Mouse (Mus musculus): ENCODE data around the gene Inpp5d. TPM values are rescaled to one million over a fixed set of nuclear protein-coding genes. Genes with fewer than 3 reads are reported as not detected.
A peak's percentile ranks its signal among the peaks of the same experiment; 100 is the strongest.

The Inpp5d gene
- total RNA-seq, 4 experiments from 2014 or later, result 1.8 to 3.9 (median 2.6) TPM

DNA sequence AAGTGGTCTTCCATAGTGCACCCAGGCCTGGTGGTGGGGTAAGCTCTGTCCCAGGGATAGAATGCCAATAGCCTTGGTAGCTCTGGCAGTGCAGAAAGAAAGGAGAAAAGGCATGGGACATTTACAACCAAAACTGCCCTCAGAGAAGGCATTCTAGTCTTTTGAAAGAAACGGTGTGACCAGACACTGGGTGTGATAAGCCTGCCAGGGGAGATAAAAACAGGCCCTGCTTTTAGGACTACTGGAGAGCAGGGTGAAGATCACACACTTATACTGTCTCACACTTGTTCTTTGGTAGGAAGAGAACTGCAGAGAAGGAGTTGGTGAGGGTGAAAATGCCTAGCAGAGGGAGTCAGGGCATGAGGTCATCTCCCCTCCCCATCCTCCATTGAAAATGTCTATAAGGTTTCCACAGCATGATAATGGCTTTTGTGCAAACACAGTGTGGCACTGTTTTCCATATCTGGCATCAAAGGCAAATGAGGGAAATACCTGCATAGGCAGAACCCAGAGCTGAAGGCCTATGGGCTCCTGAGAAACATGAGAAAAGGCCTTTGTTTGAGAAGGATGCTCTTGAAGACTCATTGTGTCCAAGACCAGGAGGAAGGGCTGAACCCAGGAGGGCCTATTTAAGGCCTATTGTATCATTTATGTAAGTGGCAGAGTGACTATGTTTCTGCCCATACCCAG lies 4.0 kb downstream of the Inpp5d start:
- DNase-seq (ENCODE audit: low spot score in 2 of 2), result no peak

DNA sequence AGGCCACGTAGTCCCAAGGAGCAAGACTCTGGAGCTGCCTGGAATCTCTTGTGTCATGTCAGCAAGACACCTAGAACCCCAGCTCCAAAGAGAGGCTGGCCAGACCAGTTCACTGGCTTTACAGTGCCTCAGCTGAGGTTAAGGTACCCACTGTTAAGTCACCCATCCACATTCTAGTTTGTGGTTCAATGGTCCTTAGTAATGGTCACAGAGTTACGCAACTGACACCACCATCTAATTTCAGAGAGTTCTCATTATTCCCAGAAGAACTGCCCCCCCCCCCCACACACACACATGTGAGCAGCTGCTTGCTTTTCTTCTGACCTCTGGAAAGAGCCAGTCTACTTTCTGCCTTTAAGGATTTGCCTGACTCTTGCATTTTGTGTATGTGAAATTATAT lies 4.7 kb downstream of the Inpp5d start:
- DNase-seq (ENCODE audit: low spot score in 2 of 2), result no peak

DNA sequence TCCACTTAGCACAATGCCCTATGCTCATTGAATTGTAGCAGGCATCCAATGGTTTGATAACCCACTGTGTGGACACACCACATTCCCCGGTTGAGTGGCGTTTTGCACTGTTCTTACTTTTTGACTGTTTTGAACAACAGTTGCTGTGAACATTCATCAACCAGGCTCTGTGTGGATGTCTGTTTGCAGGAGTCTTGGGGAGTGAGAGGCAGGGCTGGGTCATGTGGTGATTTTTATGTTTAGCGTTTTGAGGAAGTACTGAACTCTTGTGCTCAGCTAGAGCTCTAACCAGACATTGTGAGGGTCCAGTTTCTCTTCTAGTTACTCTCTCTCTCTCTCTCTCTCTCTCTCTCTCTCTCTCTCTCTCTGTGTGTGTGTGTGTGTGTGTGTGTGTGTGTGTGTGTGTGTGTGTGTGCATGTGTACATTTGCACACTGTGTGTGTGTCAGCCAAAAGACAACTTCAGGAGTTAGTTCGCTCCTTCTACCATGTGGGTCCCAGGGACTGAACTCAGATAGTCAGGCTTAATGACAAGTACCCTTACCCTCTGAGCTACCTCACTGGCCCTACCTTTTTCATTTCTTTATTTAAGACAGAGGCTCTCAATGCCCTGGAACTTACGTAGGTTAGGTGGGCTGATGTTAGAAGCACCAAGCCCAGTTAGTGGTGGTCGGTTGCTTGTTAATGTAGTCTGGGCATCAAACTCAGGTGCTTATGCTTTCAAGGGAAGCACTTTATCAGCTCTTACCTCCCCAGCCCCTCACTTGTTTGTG lies 5.3 kb downstream of the Inpp5d start:
- no peak for DNase-seq (ENCODE audit: low spot score in 2 of 2)

DNA sequence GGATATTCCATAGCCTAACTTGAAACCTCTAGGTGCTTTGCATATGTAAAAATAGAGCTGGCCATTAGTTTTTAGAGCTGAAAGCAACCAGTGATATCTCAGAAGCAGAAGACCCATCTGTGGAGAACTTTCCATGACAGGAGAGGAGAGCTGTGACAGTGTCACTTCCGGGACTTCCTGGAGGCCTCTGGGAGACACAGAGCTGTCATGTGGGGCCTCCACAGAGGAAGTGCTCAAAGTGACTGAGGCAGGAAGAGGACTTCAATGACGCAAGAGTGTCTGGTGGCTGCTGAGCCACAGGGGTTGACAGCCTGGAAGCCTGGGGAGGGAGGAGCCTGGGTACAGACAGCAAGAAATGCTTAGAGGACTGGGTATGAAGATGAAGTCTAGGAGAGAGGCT lies 6.2 kb downstream of the Inpp5d start:
- DNase-seq (ENCODE audit: low spot score in 2 of 2), result no peak

DNA sequence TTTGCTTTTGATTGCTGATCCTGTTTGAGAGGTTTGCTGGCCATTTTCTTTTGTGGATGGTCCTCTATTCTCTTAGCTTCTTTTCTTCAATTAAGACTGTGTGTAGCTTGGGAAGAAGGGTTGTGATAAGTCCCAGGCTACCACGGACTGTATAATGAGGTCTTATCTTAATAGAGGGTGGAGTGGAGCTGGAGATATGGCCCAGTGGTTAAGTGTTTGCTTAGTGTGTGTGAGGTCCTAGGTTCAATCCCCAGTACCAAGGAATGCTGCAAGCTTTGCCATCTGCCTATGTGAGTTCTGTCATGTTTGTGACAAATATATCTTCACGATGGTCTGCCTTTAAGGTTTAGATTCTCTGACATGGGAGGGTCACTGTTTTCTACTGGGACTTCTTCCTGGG lies 8.0 kb downstream of the Inpp5d start:
- no peak for DNase-seq (ENCODE audit: low spot score in 2 of 2)

DNA sequence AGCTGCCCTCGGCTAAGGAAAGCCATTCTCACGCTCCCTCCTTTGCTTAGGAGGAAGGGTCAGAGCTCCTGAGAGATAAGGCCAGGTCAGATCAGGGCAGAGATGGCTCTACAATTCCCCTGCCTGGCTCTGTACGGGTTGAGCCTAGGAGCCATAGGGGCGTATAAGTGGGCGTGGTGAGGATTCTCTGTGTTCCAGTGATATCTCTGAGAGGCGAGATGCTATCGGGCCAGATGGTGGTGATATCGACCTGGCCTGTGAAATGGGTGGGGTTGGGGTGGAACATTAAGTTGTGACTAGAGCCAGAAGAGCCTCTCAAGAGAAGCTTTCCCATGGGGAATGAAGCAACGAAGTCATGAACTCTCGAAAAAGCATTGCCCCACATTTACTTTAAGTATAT lies 11.5 kb downstream of the Inpp5d start:
- DNase-seq (ENCODE audit: low spot score in 2 of 2), result no peak

DNA sequence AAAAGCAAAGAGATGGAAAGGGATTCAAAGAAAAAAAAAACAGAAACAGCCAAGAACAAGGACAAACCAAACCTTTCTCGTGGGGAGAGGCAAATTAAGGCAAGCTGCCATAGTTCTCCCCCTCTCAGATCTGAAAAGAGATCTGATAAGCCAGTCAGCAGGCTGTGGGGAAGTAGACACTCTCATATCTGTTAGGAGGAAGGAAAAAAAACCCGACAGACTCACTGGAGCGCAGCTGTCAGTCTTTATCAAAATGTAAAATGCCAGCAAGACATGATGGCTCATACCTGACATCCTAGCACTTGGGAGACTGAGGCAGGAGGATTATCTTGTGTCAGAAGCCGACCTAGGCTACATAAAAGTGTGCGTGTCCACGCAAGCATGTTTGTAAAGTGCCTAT lies 12.1 kb downstream of the Inpp5d start:
- DNase-seq (ENCODE audit: low spot score in 2 of 2), result no peak

DNA sequence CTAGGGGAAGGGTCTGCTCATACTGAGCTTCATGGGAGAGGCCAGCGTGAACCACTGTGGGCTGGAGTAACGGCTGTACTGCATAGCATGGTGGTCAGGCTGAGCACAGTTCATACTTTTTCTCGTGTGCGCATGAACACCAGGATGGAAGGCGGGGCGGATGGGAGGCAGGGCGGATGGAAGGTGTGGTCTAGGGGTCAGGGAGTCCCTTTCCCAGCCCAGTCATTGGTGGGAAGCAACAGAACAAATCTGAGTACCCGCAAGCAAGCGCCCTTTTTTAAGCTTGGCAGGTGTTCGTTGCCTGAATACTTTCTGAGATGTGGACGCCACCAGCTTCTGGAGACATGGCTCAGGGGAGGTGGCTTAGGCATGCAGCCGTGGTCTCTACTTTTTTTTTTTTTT lies 16.6 kb downstream of the Inpp5d start:
- no peak for DNase-seq (ENCODE audit: low spot score in 2 of 2)

DNA sequence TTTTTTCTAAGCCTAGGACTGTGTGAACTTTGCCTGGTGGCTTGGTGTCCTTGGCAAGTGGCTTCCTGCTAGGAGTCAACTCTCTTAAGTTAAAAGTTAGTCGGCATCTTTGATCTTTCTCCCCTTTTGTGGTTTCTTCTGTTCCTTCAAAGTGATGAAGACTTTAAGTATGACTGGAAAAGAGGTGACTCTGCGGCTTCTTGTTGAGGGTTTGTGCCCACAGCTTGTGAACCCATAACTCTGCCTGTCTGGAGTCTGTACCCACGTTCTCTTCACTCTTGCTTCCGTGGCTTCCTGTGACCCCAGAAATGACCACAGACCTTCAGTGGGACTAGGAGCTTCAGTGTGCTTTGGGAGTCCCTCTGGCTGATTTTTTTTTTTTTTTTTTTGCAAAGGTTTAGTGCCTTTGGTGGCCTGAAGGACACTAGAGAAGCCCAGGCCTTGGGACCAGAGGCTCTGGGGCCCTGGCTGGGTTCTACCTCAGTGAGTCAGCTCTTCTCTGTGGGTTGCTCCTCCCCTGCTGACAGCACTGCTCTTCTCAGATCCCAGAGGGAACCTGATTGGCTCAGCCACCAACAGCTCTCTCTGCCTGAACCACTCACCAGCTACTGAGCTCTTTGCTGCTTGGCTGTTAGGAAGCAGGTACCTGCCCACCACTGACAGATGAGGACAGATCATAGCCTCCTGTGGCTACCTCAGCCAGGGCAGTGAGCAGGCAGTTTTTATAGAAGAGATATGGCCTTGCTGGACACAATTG lies 17.2 kb downstream of the Inpp5d start:
- no peak for DNase-seq (ENCODE audit: low spot score in 2 of 2)

DNA sequence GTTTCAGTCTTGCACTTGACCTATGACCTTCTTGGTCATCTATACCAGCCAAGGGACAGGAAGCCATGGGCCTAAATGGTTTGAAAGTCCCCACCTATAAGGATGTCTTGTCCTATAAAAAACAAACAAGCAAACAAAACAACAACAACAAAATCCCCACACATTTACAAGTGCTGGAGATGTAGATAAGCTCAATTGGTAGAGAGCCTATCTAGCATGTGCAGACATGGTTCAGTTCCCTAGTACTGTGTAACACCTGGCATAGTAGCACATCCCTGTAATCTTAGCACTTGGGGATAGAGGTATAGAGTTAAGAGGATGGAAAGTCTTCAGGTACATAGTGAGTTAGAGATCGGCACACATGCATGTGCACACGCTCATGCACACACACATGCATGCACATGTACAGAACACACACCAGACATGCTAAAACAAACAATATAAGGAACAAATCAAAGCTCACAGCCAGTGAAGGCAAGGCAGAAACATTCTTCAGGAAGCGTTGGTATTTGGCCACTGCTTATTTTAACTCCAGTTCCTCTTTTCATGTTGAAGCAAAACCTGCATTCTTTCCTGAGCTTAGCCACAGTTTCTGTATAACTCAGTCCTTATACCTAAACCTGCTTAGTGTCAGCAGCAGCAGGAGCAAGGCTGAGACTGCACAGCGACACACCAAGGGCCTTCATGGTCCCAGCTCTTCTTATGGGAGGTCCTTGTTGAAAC lies 17.9 kb downstream of the Inpp5d start:
- DNase-seq (ENCODE audit: low spot score in 2 of 2), result no peak

DNA sequence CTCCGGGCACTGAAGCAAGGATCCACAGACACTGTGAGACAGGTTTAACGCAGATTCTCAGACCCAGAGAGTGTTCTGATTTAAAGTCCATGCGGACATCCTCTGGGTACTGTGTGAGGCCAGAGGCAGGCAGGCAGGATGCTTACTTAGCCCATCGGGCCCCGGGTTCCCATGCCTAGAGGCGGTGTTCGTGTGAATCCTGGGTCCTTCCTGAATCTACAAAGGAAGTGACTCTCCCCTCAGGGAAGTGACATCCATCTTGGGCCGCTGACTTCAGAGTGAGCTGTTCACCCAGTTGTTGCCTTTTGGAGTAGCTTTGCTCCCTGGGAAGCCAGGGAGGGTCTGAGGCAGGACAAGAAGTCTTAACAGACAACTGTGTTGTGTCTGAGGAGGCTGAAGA lies 19.6 kb downstream of the Inpp5d start:
- DNase-seq (ENCODE audit: low spot score in 2 of 2), result no peak

DNA sequence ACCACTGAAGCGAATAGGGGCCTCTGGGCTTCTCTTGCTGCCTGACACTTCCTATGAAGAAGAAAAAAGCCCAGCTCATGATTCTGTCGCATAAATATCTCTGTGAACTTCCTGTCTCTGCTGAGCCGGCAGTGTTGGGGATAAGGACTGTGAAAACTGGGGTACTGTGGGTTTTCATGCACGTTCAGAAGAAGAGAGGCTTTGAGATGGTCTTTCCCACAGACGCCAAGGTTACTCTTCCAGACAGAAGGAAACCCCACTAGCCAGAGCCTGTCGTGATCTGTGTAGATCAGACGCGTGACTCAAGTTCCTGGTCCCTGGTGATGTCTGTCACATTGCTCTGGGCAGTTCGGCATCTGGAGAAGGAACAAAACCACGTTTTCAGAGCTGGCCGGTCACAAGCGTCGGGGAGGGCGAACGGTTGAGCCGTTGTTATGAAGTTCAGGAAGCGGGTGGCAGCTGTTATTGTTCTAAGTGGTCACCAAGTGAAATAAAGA lies 20.1 kb downstream of the Inpp5d start:
- DNase-seq (ENCODE audit: low spot score in 2 of 2), result no peak

DNA sequence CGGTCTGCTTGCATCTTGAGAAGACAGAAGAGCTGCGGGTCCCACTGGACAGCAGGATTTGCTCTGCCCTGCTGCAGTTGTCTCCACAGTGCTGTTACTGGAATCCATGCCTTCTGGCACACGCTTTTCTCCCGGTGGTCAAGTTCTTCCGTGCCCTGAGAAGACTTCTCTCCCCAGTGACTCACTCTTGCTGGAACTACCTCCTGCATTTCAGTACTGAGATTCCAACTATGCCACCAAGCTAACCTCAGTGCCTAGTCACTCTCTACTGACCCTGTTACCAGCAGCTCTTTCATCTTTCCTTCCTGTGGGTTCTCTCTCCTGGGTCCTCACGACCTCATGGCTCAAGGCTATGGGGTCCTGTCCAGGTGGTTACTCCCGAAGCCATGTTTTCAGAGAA lies 22.9 kb downstream of the Inpp5d start:
- DNase-seq (ENCODE audit: low spot score in 2 of 2), result no peak

DNA sequence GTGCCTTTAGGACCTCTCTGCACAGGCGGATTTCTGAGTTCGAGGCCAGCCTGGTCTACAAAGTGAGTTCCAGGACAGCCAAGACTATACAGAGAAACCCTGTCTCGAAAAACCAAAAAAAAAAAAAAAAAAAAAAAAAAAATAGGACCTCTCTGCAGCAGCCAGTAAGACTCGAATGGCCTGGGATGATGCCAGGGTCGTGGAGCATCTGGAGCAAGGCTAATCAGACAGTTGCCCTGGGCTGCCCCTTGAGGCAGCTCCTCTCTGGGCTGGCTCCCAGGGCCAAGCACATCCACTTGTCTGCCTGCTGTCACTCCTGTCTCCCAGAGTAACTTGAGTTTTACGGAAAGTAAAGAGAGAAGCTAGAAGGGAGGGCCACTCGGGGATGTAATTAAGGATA lies 24.9 kb downstream of the Inpp5d start:
- DNase-seq (ENCODE audit: low spot score in 2 of 2), result peak; percentile 5 to 36

DNA sequence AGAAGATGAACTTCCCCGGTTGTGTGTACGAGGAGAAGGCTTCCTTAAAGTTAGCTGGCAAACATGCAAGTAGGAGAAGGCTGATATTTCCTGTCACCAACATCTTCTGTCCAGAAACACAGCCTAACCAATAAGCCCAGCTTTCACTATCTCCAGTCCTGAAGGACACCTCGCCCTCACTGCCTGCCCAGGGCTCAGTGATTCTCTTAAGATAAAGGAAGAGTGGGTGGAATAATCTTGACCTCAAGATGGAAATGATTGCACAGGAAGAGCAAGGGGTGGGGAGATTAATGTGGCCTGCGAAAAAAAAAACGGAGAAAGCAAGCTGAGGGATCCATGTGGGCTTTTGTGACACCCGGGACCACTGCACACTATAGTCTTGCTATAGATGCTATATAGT lies 25.6 kb downstream of the Inpp5d start:
- DNase-seq (ENCODE audit: low spot score in 2 of 2), result no peak

DNA sequence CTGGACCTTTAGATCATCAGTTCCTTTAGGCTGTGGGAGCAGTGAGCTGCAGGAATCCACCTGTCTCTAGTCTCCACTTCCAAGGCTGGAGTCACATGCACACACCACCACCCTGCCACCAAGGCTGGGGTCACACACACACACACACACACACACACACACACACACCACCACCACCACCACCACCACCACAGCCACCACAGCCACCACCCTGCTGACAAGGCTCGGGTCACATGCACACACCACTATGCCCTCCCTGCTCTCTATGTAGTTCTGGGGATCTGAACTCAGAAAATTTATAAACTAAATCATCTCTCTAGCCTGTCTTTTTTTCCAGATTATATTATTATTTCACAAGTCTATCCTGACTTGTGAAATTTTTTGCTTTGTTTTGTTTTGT lies 27.7 kb downstream of the Inpp5d start:
- DNase-seq (ENCODE audit: low spot score in 2 of 2), result no peak

DNA sequence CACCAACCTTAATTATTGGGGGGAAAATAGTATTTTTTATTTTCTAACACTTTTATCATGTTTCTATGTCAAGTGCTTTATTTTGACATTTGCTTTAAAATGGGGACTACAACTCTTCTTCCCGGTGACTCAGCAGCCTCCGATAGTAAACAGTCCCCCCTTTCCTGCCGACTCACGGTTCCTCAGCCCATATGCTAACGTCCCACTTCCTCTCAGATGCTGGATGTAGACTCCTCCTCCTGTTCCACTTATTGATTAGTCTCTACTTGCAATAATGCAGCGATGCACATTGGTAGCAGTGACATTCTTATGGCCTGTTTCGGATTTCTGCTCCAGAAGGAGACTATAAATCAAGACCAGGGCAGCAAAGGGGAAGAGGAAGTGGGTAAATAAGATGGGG lies 28.5 kb downstream of the Inpp5d start:
- no peak for DNase-seq (ENCODE audit: low spot score in 2 of 2)

DNA sequence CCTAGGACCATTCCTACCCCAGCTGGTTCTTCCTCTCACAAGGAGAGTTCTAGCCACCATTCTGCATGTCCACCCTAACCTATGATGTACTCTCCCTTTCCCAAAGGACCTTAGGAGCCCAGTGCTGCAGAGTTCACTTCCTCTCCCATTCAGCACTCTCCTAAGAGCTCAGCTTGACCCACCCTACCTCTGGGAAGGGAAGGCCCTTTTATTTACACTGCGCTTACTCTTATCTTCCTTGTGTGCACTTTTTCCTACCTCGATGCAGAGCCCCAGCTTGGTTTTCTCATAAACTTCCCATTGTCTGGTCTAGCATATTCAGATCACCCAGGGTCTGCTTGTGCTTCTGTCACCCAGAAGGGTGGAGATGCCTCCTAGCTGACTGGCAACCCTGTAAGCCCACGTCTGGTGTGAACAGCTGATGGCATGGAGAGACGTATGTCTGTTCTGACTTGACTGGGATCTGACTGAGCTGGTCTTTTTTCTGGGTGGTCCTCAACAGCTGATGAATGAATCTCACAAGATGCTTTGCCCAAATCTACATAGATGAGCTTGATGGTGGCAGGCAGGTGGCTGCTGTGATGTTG lies 29.2 kb downstream of the Inpp5d start:
- DNase-seq (ENCODE audit: low spot score in 2 of 2), result no peak

DNA sequence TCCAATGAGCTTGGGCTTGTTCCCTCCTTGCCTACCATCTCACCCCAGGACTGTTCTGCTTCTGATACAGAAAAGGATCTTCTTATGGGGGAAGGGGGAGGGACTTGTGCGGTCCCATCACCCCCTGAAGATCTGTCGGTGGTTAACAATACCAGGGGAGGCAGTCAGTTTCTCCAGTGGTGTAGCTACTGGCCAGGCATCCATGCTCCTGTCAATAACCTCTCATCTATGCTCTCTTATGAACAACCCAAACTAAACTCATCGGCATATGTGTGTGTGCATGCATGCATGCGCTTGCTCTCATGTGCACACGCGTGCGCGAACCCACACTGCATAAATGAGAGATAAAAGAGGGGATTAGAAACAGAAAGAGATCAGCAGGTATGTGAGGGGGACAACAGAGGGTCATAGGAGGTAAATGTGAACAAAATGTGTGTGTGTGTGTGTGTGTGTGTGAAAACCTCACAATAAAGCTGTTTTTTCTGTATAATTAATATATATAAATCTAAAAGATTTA lies 29.9 kb downstream of the Inpp5d start:
- no peak for DNase-seq (ENCODE audit: low spot score in 2 of 2)

DNA sequence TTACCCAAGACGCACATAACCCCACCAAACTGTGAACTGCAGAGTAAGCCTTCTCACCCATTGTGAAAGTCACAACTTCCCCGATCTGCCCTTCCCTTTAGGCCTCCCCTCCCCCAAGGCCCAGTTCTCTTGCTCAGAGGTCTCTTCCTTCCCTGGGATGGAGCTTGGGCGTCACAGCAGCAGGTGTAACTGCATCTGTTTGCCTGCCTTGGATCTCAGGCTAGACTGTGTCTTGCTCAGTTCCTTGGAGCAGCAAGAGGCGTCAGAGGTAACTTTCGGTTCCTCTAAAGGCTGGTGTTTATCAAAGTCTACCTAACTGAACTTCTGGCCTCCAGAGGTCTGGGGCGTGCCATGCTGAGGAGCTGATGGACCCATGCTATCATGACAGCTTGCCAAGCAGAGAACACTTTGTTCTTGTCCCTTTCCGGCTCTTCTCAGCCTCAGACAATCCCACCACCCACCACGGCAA lies 30.5 kb downstream of the Inpp5d start:
- DNase-seq (ENCODE audit: low spot score in 2 of 2), result no peak

DNA sequence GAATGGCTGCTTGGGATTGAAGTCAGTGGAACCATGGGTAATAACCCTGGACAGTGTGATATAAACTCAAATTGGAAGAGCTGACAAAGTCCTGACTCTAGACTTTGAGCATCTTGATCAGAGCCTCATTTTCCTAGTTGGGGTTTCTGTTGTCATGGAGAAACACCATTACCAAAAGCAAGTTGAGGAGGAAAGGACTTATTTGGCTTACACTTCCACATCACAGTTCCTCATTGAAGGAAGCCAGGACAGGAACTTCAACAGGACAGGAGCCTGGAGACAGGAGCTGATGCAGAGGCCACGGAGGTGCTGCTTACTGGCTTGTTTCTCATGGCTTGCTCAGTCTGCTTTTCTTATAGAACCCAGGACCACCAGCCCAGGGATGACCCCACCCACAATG lies 31.3 kb downstream of the Inpp5d start:
- DNase-seq (ENCODE audit: low spot score in 2 of 2), result no peak

Data from gastrocnemius, adult 8-10 months (tissue).